Mouse (Mus musculus) stomach, postnatal 0 days (tissue): ENCODE measurements around the gene Macrod1. TPM values are rescaled to one million over a fixed set of nuclear protein-coding genes. Genes with fewer than 3 reads are reported as not detected.

Experiments
- ATAC-seq: fragments of 200-750 bp; cut with Nextera tagmentation; 2 replicates; pipeline ENCODE4 v1.8.0; 2017; ENCODE audit not compliant: low FRiP score, low TSS enrichment
- DNase-seq: peaks from one replicate; pipeline ENCODE4 v3.0.0-alpha.2; 2016; ENCODE audit warnings: low spot score
- H3K27ac ChIP-seq: fragments of 300-500 bp; sonication (generic); replicated peaks from 2 replicates; pipeline ENCODE4 v1.5.1; 2014; ENCODE audit warnings: mild to moderate bottlenecking, control low read depth
- H3K27me3 ChIP-seq: fragments of 300-500 bp; sonication (generic); 2 replicates; pipeline ENCODE4 v1.6.1; 2014; ENCODE audit warnings: low read length; ENCODE audit not compliant: control insufficient read depth, insufficient read depth
- H3K36me3 ChIP-seq: fragments of 300-500 bp; sonication (generic); 2 replicates; pipeline ENCODE4 v1.6.1; 2014; ENCODE audit warnings: low read length, mixed read lengths; ENCODE audit not compliant: control insufficient read depth, insufficient read depth
- H3K4me1 ChIP-seq: fragments of 300-500 bp; sonication (generic); replicated peaks from 2 replicates; pipeline ENCODE4 v1.6.1; 2014; ENCODE audit warnings: antibody characterized with exemption; ENCODE audit not compliant: control insufficient read depth, insufficient read depth
- H3K4me2 ChIP-seq: fragments of 300-500 bp; sonication (generic); replicated peaks from 2 replicates; pipeline ENCODE4 v1.6.1; 2014; ENCODE audit warnings: low read depth, mild to moderate bottlenecking, control low read depth, moderate library complexity
- H3K4me3 ChIP-seq: fragments of 300-500 bp; sonication (generic); 2 replicates; pipeline ENCODE4 v1.5.1; 2014; ENCODE audit warnings: low read depth, low read length, control low read depth
- H3K9ac ChIP-seq: fragments of 300-500 bp; sonication (generic); 2 replicates; pipeline ENCODE4 v1.6.1; 2014; ENCODE audit warnings: mild to moderate bottlenecking, low read length, control low read depth, mixed read lengths
- H3K9me3 ChIP-seq: fragments of 300-500 bp; sonication (generic); 2 replicates; pipeline ENCODE4 v1.6.1; 2016; ENCODE audit warnings: low read length; ENCODE audit not compliant: control insufficient read depth
- CTCF ChIP-seq: IDR thresholded peaks from 2 replicates; pipeline ENCODE4 v1.5.1; 2016; ENCODE audit warnings: antibody characterized with exemption, low read depth, mild to moderate bottlenecking, moderate library complexity
- EP300 ChIP-seq: optimal IDR thresholded peaks from 2 replicates; pipeline ENCODE3; 2016; ENCODE audit warnings: antibody characterized with exemption
- WGBS: fragments of 180-500 bp; shearing (Covaris S2); extraction: QIAGEN DNeasy Blood & Tissue Kit; methylation state at CpG from one replicate; pipeline ENCODE4 v1.1.7; 2014; 5-methylcytosine and 5-hydroxymethylcytosine counted together
- polyA plus RNA-seq: library from polyadenylated mRNA; unstranded; fragments of >200 nt; fragmentation: Nextera tagmentation; extraction: Ambion mirVana; gene quantifications from 2 replicates; pipeline ENCODE4 v1.2.1, GENCODE M21; 2015

The Macrod1 gene
- polyA plus RNA-seq, 1 experiment from 2014 or later, result 16.8 TPM

- no peak for TF ChIP-seq EP300
Measured at GRCm38 (mm10) chr19:7151927-7152653, 95.5 kb downstream of the Macrod1 start.

GRCm38 (mm10) chr19:7153232-7153631 is 96.6 kb downstream of the Macrod1 start:
- WGBS, result 21% methylated on average over 7 of the region's 7 CpGs
- no peak overlapping the region for H3K4me2 ChIP-seq
- ATAC-seq (peak; percentile 52; the same call in 1 of the 2 replicates), DNase-seq (no peak)
- no peaks in the 10 kb centered on the region for H3K9me3 ChIP-seq
- H3K36me3 ChIP-seq, result no peaks in the 10 kb centered on the region
- no peak overlapping the region; the same call in 1 of the 2 replicates for H3K27ac ChIP-seq
- no peaks in the 10 kb centered on the region for H3K4me1 ChIP-seq
- no peaks in the 10 kb centered on the region for H3K27me3 ChIP-seq
- no peak overlapping the region for H3K4me3 ChIP-seq
- TF ChIP-seq CTCF, result no peak
- no peak for TF ChIP-seq EP300
- 0 out of 2 replicates have a peak overlapping the region, but pooled peaks have one; percentile 8 for H3K9ac ChIP-seq

More at GRCm38 (mm10) chr19:7151927-7152653, 95.5 kb downstream of the Macrod1 start:
- Histone ChIP-seq H3K27ac (no peak overlapping the region), H3K27me3 (no peaks in the 10 kb centered on the region), H3K9ac (no peak overlapping the region), H3K4me2 (no peak overlapping the region), H3K36me3 (no peaks in the 10 kb centered on the region), H3K9me3 (no peaks in the 10 kb centered on the region), H3K4me1 (no peaks in the 10 kb centered on the region), H3K4me3 (no peak overlapping the region)
- no peak for DNase-seq
- no peak for ATAC-seq
- 88% methylated on average over 6 of the region's 6 CpGs for WGBS

- no peak for TF ChIP-seq EP300
- TF ChIP-seq CTCF, result no peak
- no peak for DNase-seq
- WGBS, result 78% methylated on average over 6 of the region's 6 CpGs
Measured at GRCm38 (mm10) chr19:7155196-7155595, 98.6 kb downstream of the Macrod1 start.

GRCm38 (mm10) chr19:7157734-7158133 is 101.1 kb downstream of the Macrod1 start:
- 53% methylated on average over 14 of the region's 14 CpGs for WGBS
- no peaks in the 10 kb centered on the region for H3K4me1 ChIP-seq
- DNase-seq (peak; percentile 44), ATAC-seq (no peak)
- no peaks in the 10 kb centered on the region for H3K36me3 ChIP-seq
- H3K4me2 ChIP-seq, result no peak overlapping the region
- no peaks in the 10 kb centered on the region for H3K27me3 ChIP-seq
- no peak overlapping the region for H3K4me3 ChIP-seq
- no peak overlapping the region for H3K27ac ChIP-seq
- no peak for TF ChIP-seq EP300
- TF ChIP-seq CTCF, result no peak
- H3K9ac ChIP-seq, result no peak overlapping the region
- no peaks in the 10 kb centered on the region for H3K9me3 ChIP-seq

More at GRCm38 (mm10) chr19:7155196-7155595, 98.6 kb downstream of the Macrod1 start:
- Histone ChIP-seq H3K27me3 (no peaks in the 10 kb centered on the region), H3K9ac (no peak overlapping the region), H3K27ac (no peak overlapping the region), H3K4me2 (no peak overlapping the region), H3K4me3 (no peak overlapping the region), H3K9me3 (no peaks in the 10 kb centered on the region), H3K4me1 (no peaks in the 10 kb centered on the region), H3K36me3 (no peaks in the 10 kb centered on the region)
- ATAC-seq, result no peak

- Histone ChIP-seq H3K4me3 (no peak overlapping the region), H3K27ac (no peak overlapping the region), H3K27me3 (no peaks in the 10 kb centered on the region), H3K4me1 (no peaks in the 10 kb centered on the region), H3K9ac (no peak overlapping the region), H3K9me3 (no peaks in the 10 kb centered on the region), H3K36me3 (no peaks in the 10 kb centered on the region), H3K4me2 (no peak overlapping the region; the same call in 1 of the 2 replicates)
- peak; percentile 84 for TF ChIP-seq CTCF
- no peak for TF ChIP-seq EP300
- ATAC-seq (peak; percentile 34; the same call in 1 of the 2 replicates), DNase-seq (no peak)
- WGBS, result 23% methylated on average over 13 of the region's 14 CpGs
Measured at GRCm38 (mm10) chr19:7160151-7160906, 103.7 kb downstream of the Macrod1 start.

- Histone ChIP-seq H3K4me1 (no peaks in the 10 kb centered on the region), H3K27me3 (no peaks in the 10 kb centered on the region), H3K4me2 (no peak overlapping the region), H3K36me3 (no peaks in the 10 kb centered on the region), H3K27ac (no peak overlapping the region), H3K9me3 (no peaks in the 10 kb centered on the region), H3K9ac (no peak overlapping the region), H3K4me3 (no peak overlapping the region)
- TF ChIP-seq CTCF (no peak), EP300 (no peak)
- DNase-seq (no peak), ATAC-seq (no peak)
- WGBS, result 78% methylated on average over 3 of the region's 3 CpGs
Measured at GRCm38 (mm10) chr19:7161064-7161463, 104.5 kb downstream of the Macrod1 start.
